Mouse (Mus musculus) lung, postnatal 0 days (tissue): ENCODE data around the gene Cldn13. TPM values are rescaled to one million over a fixed set of nuclear protein-coding genes. Genes with fewer than 3 reads are reported as not detected.
A peak's percentile ranks its signal among the peaks of the same experiment; 100 is the strongest.
"Not testable (repeated sequence)": the region's sequence is repeated elsewhere in the genome, so short reads cannot be mapped to it uniquely, and the experiment has no call there.

Source experiments
- ATAC-seq: fragments of 200-750 bp; cut with Nextera tagmentation; 2 replicates; pipeline ENCODE4 v1.8.0; 2017; ENCODE audit warnings: moderate library complexity
- DNase-seq: peaks from one replicate; pipeline ENCODE4 v3.0.0-alpha.2; 2016; ENCODE audit warnings: low spot score
- H3K27ac ChIP-seq: fragments of 300-500 bp; sonication (generic); 2 replicates; pipeline ENCODE4 v1.5.1; 2014; ENCODE audit warnings: antibody characterized with exemption, mild to moderate bottlenecking, low read length, mixed read lengths
- H3K27me3 ChIP-seq: fragments of 300-500 bp; sonication (generic); replicated peaks from 2 replicates; pipeline ENCODE4 v1.6.1; 2014; ENCODE audit warnings: low read length, mixed read lengths; ENCODE audit not compliant: insufficient read depth
- H3K36me3 ChIP-seq: fragments of 300-500 bp; sonication (generic); 2 replicates; pipeline ENCODE4 v1.6.1; 2014; ENCODE audit warnings: low read length, mixed read lengths; ENCODE audit not compliant: insufficient read depth
- H3K4me1 ChIP-seq: fragments of 300-500 bp; sonication (generic); 2 replicates; pipeline ENCODE4 v1.6.1; 2014; ENCODE audit warnings: antibody characterized with exemption, low read depth, low read length, mixed read lengths; ENCODE audit not compliant: insufficient read depth
- H3K4me2 ChIP-seq: fragments of 300-500 bp; sonication (generic); replicated peaks from 2 replicates; pipeline ENCODE4 v1.6.1; 2014; ENCODE audit warnings: low read depth, mild to moderate bottlenecking, low read length, moderate library complexity, mixed read lengths
- H3K4me3 ChIP-seq: fragments of 300-500 bp; sonication (generic); 2 replicates; pipeline ENCODE4 v1.5.1; 2014; ENCODE audit warnings: low read depth, low read length
- H3K9ac ChIP-seq: fragments of 300-500 bp; sonication (generic); replicated peaks from 2 replicates; pipeline ENCODE4 v1.6.1; 2014; ENCODE audit warnings: low read depth, mild to moderate bottlenecking
- H3K9me3 ChIP-seq: fragments of 300-500 bp; sonication (generic); 2 replicates; pipeline ENCODE4 v1.6.1; 2016; ENCODE audit warnings: low read length, mixed read lengths
- CTCF ChIP-seq: IDR thresholded peaks from 2 replicates; pipeline ENCODE4 v1.5.1; 2016; ENCODE audit warnings: antibody characterized with exemption, mild to moderate bottlenecking
- EP300 ChIP-seq: IDR thresholded peaks from 2 replicates; pipeline ENCODE4 v1.6.1; 2016; ENCODE audit warnings: antibody characterized with exemption, mild to moderate bottlenecking, control low read depth
- WGBS: fragments of 180-500 bp; shearing (Covaris S2); extraction: QIAGEN DNeasy Blood & Tissue Kit; methylation state at CpG from one replicate; pipeline ENCODE4 v1.1.7; 2014; 5-methylcytosine and 5-hydroxymethylcytosine counted together
- polyA plus RNA-seq: library from polyadenylated mRNA; unstranded; fragments of >200 nt; fragmentation: Nextera tagmentation; extraction: Ambion mirVana; gene quantifications from 2 replicates; pipeline ENCODE4 v1.2.1, GENCODE M21; 2015

Gene Cldn13
- polyA plus RNA-seq, 1 experiment from 2014 or later, result 1.6 TPM

GRCm38 (mm10) chr5:134936626-134937185, 21.4 kb upstream of the Cldn13 start:
- no peak for TF ChIP-seq EP300
- TF ChIP-seq CTCF, result no peak
- no peaks in the 10 kb centered on the region for H3K9me3 ChIP-seq
- ATAC-seq, result no peak
- H3K27ac ChIP-seq, result no peak overlapping the region
- no peak overlapping the region for H3K4me2 ChIP-seq
- H3K4me3 ChIP-seq, result no peak overlapping the region
- WGBS, result 80% methylated on average over 6 of the region's 6 CpGs
- H3K9ac ChIP-seq, result no peak overlapping the region
- DNase-seq, result no peak
- H3K4me1 ChIP-seq, result no peaks in the 10 kb centered on the region
- no peaks in the 10 kb centered on the region for H3K27me3 ChIP-seq
- no peaks in the 10 kb centered on the region for H3K36me3 ChIP-seq

- H3K36me3 ChIP-seq, result no peaks in the 10 kb centered on the region
- WGBS, result 79% methylated on average over 6 of the region's 6 CpGs
- no peak for ATAC-seq
- no peak overlapping the region for H3K9ac ChIP-seq
- no peaks in the 10 kb centered on the region for H3K27me3 ChIP-seq
- no peak overlapping the region for H3K4me2 ChIP-seq
- H3K27ac ChIP-seq, result no peak overlapping the region
- TF ChIP-seq CTCF, result 0 out of 2 replicates have a peak, but pooled peaks have one; percentile 6
- no peak for TF ChIP-seq EP300
- no peaks in the 10 kb centered on the region for H3K4me1 ChIP-seq
- DNase-seq, result peak; percentile 21
- no peak overlapping the region for H3K4me3 ChIP-seq
- H3K9me3 ChIP-seq, result no peaks in the 10 kb centered on the region
Observed at GRCm38 (mm10) chr5:134936051-134936450, 20.7 kb upstream of the Cldn13 start.

- H3K9ac ChIP-seq, result no peak overlapping the region
- no peaks in the 10 kb centered on the region for H3K9me3 ChIP-seq
- H3K4me2 ChIP-seq, result no peak overlapping the region
- DNase-seq (no peak), ATAC-seq (no peak)
- no peaks in the 10 kb centered on the region for H3K4me1 ChIP-seq
- TF ChIP-seq CTCF (no peak), EP300 (no peak)
- no peak overlapping the region for H3K4me3 ChIP-seq
- no peaks in the 10 kb centered on the region for H3K27me3 ChIP-seq
- no peak overlapping the region for H3K27ac ChIP-seq
- no peaks in the 10 kb centered on the region for H3K36me3 ChIP-seq
- 86% methylated on average over 3 of the region's 3 CpGs for WGBS
Observed at GRCm38 (mm10) chr5:134934666-134935065, 19.3 kb upstream of the Cldn13 start.

GRCm38 (mm10) chr5:134933686-134934085, 18.4 kb upstream of the Cldn13 start:
- not testable (repeated sequence) for H3K9ac ChIP-seq, H3K4me1 ChIP-seq, H3K4me3 ChIP-seq, DNase-seq, H3K27ac ChIP-seq, H3K4me2 ChIP-seq, H3K36me3 ChIP-seq, ATAC-seq, H3K9me3 ChIP-seq, H3K27me3 ChIP-seq
- 89% methylated on average over 5 of the region's 5 CpGs for WGBS

GRCm38 (mm10) chr5:134933281-134933680, 18.0 kb upstream of the Cldn13 start:
- Histone ChIP-seq H3K9me3 (no peaks in the 10 kb centered on the region), H3K9ac (no peak overlapping the region), H3K27me3 (no peaks in the 10 kb centered on the region), H3K36me3 (no peaks in the 10 kb centered on the region), H3K4me2 (no peak overlapping the region), H3K4me1 (no peaks in the 10 kb centered on the region), H3K27ac (no peak overlapping the region), H3K4me3 (no peak overlapping the region)
- 83% methylated on average over 8 of the region's 8 CpGs for WGBS
- DNase-seq (no peak), ATAC-seq (no peak)
- no peak for TF ChIP-seq CTCF
- no peak for TF ChIP-seq EP300

GRCm38 (mm10) chr5:134932903-134933276, 17.6 kb upstream of the Cldn13 start:
- H3K4me1 ChIP-seq, result no peaks in the 10 kb centered on the region
- H3K9ac ChIP-seq, result peak overlapping the region; percentile 59
- WGBS, result 46% methylated on average over 9 of the region's 9 CpGs
- DNase-seq (peak; percentile 87), ATAC-seq (peak; percentile 76)
- peak overlapping the region; percentile 99 for H3K4me2 ChIP-seq
- TF ChIP-seq EP300, result no peak
- peak; percentile 72 for TF ChIP-seq CTCF
- H3K9me3 ChIP-seq, result no peaks in the 10 kb centered on the region
- H3K27me3 ChIP-seq, result no peaks in the 10 kb centered on the region
- no peak overlapping the region; the same call in 1 of the 2 replicates for H3K27ac ChIP-seq
- H3K36me3 ChIP-seq, result no peaks in the 10 kb centered on the region
- peak overlapping the region; percentile 76 for H3K4me3 ChIP-seq
